Mouse (Mus musculus) E14TG2a.4 (cell line): ENCODE measurements around the gene Fuca1.

Experiments used
- CTCF ChIP-seq: conservative IDR thresholded peaks from 2 replicates; pipeline ENCODE4 v1.5.1; 2014; ENCODE audit warnings: low read length
- NANOG ChIP-seq: IDR thresholded peaks from 2 replicates; pipeline ENCODE4 v1.6.1; 2014; ENCODE audit warnings: borderline replicate concordance, low read length, mixed read lengths

GRCm38 (mm10) chr4:135955886-135956285, 35.4 kb downstream of the Fuca1 start:
- TF ChIP-seq CTCF (no peak), NANOG (no peak)
